Mouse (Mus musculus) thymus, adult 18-20 months (tissue): ENCODE results near the gene Pex14.

Experiments used
- DNase-seq, 2 experiments: peaks; one replicate each; pipeline ENCODE4 v3.0.0; 2022; ENCODE audit warnings: mixed read lengths in 2 of 2

Pex14 gene

GRCm38 (mm10) chr4:149055847-149056246 lies 43.8 kb downstream of the Pex14 start:
- no peak for DNase-seq

GRCm38 (mm10) chr4:149049351-149050159 lies 50.1 kb downstream of the Pex14 start:
- DNase-seq = no peak

- DNase-seq = no peak
These were observed 50.9 kb downstream of the Pex14 start for GRCm38 (mm10) chr4:149048625-149049228.

GRCm38 (mm10) chr4:149047360-149047759 lies 52.3 kb downstream of the Pex14 start:
- DNase-seq = no peak

DNA sequence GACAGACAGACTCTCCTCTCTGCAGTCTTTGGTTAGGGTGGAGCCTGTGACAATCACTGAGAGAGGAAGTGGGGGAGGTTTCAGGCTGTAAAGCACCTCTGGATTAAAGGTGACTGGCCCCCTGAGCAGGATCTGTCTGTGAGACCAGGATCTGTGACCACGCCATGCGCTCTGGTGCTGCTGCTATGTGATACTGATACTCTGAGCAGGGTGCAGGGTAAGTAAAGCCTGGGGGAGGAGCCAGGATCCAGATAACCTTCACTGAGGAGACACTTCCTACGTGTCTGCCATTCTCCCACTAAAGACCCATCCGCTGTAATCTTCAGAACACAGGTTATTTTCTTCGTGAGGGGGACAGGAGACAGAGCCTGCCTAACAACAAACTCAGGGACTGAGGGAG lies 53.8 kb downstream of the Pex14 start:
- DNase-seq = no peak

DNA sequence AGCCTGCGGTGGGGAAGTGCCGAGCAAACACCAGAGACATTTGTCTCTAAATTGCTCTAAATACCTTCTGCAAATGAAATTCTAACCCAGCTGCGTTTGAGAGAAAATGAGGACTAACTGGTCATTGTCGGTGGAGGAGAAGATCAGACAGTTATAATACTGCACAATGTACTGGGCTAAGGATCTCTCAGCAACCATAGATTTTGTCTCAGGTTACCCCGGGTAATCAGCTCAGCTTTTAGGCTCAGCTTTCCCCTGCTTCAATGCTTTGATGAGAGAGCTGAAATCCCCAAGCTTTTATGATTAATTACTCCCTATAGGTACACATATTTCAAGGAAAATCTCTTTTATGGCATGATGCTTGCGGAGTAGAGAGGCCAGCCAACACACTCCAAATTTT lies 59.4 kb downstream of the Pex14 start:
- DNase-seq = no peak

GRCm38 (mm10) chr4:149037706-149038105 lies 62.0 kb downstream of the Pex14 start:
- no peak for DNase-seq

- DNase-seq = no peak
These were observed 63.1 kb downstream of the Pex14 start for GRCm38 (mm10) chr4:149036592-149036991.

DNA sequence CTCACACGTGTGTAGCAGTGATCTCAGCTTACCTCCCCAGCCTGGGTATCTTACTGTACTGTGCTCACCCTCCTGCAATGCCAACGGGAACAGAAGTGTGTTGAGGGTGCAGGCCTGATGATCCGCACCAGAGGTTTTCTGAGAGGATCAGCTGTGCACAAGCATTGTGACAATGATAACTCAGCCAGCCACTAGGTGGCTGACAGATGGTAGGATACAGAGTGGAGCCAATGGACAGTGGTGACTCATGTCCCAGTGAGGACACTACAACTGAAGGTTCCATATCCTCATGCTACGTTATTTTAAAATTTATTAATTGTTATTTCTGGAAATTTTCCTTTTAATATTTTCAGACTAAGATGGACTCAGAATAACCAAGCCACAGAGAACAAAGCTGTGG lies 68.2 kb downstream of the Pex14 start:
- DNase-seq = no peak

DNA sequence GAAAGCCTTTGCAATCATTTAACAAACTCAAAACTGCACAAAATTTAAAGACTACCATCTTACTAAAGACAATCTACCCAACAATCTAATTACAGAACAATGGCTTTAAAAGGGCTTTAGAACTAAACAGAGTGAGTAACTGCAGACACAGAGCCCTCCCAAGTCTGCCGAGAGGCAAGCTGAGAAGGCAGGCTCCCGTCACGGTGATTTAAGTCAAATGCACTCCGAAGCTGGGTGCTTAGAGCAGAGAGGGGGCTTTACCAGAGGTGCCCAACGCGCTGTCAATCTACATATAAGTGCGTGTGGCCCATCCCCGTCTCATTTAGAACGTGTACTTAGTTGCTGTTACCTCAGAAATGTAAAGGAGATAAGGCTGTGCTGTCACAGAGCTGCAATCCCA lies 72.1 kb downstream of the Pex14 start:
- no peak for DNase-seq

DNA sequence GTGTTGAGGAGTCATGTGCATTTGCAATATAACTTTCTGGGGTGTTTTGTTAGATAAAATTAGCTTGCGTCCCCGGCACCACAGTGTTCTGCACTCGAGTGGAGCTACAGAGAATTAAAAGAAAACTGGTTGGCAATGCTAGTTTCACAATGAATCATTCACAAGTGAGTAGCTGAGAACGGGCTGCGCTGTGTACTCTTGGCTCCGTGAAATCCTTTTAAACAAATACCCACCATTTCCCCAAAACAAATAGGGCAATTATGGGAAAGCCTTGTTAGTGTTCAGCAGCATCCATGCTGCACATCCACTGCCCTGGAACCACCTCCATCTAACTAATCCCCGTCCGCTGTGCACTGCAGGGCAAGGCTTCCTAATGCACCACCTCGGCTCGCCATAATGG lies 74.4 kb downstream of the Pex14 start:
- no peak for DNase-seq

- no peak for DNase-seq
These were observed 78.7 kb downstream of the Pex14 start for GRCm38 (mm10) chr4:149021021-149021420.

DNA sequence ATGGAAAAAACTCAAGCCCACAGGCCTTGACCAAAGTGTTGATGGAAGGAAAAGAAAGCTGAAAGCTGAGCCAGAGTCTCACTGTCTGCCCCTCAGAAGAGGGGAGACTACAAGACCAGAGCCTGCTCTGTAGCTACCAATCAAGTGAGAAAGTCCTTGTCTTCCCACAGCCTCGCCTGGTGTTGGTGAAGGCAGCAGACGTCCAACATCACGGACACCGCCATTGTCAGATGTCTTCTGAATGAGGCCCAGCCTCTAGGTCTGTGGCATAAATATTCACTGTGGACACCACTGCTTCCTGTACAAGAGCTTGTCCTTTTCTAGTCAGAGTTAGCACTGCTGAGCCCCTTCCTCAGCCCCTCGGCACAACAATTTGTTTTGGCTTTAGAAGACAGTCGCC lies 80.2 kb downstream of the Pex14 start:
- DNase-seq = no peak

DNA sequence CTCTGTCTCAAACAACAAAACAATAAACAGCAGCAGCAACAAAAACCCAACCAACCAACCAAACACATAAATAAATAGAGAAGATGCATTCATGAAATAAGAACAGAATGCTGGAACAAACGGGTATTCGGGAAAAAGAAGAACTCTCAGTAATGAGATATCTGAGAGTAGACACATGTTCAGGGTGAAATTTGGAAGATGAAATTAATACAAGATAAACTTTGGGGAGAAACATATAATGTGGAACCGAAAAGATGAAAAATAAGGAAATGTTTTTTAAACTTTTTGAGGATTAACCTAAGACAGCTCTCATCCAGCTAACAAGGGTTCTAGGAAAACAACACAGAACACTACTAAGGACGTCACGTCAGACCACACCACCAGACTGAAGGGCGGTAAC lies 92.9 kb downstream of the Pex14 start:
- DNase-seq = no peak

DNA sequence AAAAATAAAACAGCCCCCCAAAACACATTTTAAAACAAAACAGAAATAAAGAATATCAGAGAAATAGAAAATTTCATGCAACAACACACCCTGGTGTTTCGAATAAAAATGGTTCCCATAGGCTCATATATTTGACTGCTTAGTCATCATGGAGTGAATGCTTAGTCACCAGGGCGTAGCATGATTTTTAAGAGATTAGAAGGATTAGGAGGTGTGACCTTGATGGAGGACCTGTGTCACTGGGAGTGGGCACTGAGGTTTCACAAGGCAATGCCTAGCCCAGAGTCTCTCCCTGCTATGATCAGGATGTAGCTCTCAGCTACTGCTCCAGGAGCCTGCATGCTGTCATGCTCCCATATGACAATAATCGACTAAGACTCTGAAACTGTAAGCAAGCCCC lies 93.6 kb downstream of the Pex14 start:
- no peak for DNase-seq

DNA sequence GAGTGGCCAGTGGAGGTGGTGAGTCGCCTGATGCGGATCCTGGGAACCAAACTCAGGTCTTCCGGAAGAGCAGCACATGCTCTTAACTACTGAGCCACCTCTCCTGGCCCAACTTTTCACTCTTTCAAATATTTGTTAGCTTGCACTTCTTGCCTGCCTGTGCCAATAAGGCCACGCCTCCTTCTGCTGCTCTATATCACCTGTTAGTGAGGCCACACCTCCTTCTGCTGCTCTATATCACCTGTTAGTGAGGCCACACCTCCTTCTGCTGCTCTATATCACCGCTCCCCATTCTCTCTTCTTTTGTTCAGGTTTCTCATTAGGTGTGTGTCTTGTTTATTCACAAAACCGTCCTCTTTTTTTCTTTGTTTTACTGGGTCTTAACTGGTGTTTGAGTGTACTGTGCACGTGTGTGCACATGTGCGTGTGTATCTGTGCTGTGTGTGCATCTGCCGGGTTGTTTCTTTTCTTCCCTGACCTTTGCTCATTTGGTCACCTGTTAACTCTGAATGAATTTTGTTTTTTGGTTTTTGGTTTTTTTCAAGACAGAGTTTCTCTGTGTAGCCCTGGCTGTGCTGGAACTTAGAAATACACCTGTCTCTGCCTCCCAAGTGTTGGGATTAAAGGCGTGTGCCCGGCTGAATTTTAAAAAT lies 97.1 kb downstream of the Pex14 start:
- no peak for DNase-seq

DNA sequence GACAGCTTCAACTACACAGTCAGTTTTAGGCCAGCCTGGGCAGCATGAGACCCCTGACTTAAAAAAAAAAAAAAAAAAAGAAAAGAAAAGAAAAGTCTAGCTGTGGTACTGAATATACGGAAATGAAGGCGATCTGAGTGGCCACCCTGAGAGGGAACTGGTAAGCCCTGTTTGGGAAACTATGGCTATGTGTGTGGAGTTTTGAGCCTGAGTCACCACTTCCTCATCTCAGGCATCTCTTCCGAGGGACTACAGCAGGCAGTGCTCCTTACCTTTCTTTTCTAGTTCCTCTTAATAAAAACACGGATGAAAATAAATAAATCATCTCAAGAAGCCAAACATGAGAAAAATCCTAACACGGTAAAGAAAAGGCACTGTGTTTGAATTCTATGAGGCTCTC lies 98.2 kb downstream of the Pex14 start:
- no peak for DNase-seq

- no peak for DNase-seq
These were observed 98.9 kb downstream of the Pex14 start for GRCm38 (mm10) chr4:149000746-149001145.

DNA sequence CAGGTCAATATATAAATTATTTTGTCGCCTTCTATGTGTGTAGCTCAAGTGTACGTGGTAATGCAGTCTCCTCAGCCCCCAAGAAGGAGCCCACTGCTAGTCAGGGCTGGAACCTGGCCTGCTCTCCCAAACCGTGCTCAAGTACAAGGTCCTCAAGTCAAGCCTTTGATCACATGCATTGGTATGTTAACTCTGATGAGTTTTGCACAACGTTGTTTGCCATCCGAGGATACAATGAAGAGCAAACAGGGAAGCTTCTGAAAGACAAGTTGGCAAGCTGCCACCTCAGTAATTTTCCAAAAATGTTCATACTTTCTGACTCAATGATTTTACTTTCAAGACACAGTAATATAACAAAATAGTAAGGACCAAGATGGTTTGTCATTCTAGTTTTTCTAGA lies 105.7 kb downstream of the Pex14 start:
- DNase-seq = no peak

DNA sequence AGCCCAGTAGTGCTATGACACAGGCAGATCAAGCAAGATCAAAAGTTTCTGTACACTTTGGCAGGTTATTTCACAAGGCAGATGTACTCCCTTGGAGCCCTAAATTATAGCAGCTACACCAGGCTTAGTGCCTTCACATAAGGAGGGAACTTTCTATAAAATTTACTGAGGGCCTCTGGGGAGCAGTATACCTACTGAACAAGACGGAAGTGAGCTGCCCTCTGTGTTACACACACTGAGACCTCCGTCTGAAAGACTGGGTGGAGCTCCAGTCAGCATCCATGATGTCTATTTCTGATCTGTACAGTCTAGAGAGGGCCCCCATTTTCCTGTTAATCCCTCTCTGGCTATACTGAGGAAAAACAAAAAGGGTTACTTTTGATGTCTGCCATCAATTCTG lies 109.6 kb downstream of the Pex14 start:
- DNase-seq = no peak

- no peak for DNase-seq
These were observed 113.9 kb downstream of the Pex14 start for GRCm38 (mm10) chr4:148985541-148986476.

- no peak for DNase-seq
These were observed 114.8 kb downstream of the Pex14 start for GRCm38 (mm10) chr4:148984701-148985540.
